Mouse (Mus musculus): ENCODE measurements at regions not wholly inside any gene's neighbourhood (a gene's known extent, or its start where the extent isn't known, plus 50 kb on each side); places are given as distances from the start of the nearest gene placed in this dataset.

GRCm38 (mm10) chr11:56105632-56106031, 64.8 kb upstream of the Nmur2 start:
- TF ChIP-seq CTCF (IDR thresholded peaks at IDR 0.05 in 2 of 3, conservative IDR thresholded peaks at IDR 0.05 in 1 of 3; ENCODE audit: control insufficient read depth in 1 of 3, insufficient read depth in 1 of 3, low read depth in 2 of 3, low read length in 3 of 3, poor library complexity in 1 of 3, severe bottlenecking in 1 of 3) (peak; percentile 64 to 81 (median 73)), POLR2A (IDR thresholded peaks at IDR 0.05; ENCODE audit: control insufficient read depth in 1 of 2, insufficient read depth in 1 of 2, low read depth in 1 of 2, low read length in 2 of 2, poor library complexity in 1 of 2) (no peak), POLR2AphosphoS5 (IDR thresholded peaks at IDR 0.05; ENCODE audit: borderline replicate concordance, low read depth, low read length) (no peak), CHD2 (IDR thresholded peaks at IDR 0.05; ENCODE audit: low read length) (no peak), ZMIZ1 (IDR thresholded peaks at IDR 0.05; ENCODE audit: low read depth, low read length) (no peak), MAFK (IDR thresholded peaks at IDR 0.05; ENCODE audit: borderline replicate concordance, low read depth, low read length) (no peak), SMC3 (IDR thresholded peaks at IDR 0.05; ENCODE audit: low read depth, low read length) (peak; percentile 79), BHLHE40 (IDR thresholded peaks at IDR 0.05; ENCODE audit: borderline replicate concordance, low read depth, low read length) (0 out of 2 replicates have a peak, but pooled peaks have one; percentile 17), USF2 (IDR thresholded peaks at IDR 0.05; ENCODE audit: borderline replicate concordance in 1 of 2, insufficient read depth in 1 of 2, low read depth in 1 of 2, low read length in 2 of 2) (no peak), RCOR1 (IDR thresholded peaks at IDR 0.05; ENCODE audit: low read depth, low read length) (0 out of 2 replicates have a peak, but pooled peaks have one; percentile 35)
